Mouse (Mus musculus): Measurements from ENCODE around the gene Rpl9.
A peak's percentile ranks its signal among the peaks of the same experiment; 100 is the strongest.

Gene Rpl9

GRCm38 (mm10) chr5:65390648-65391644 lies at the start of gene Rpl9, which contains the start of gene Lias:
Gene Rpl9 (minus strand): TSS chr5:65391444.
Gene Lias (plus strand): TSS chr5:65391497.
- ATAC-seq (ENCODE audit: insufficient number of reproducible peaks, low FRiP score, low TSS enrichment): peak; percentile 96

GRCm38 (mm10) chr5:65438041-65438440 lies 46.8 kb upstream of the Rpl9 start:
- no peak for ATAC-seq (ENCODE audit: insufficient number of reproducible peaks, low FRiP score, low TSS enrichment)

GRCm38 (mm10) chr5:65435806-65436561 lies 44.7 kb upstream of the Rpl9 start, which contains the start of gene Ugdh:
Gene Ugdh (minus strand): TSS chr5:65435949.
- peak; percentile 95 for ATAC-seq (ENCODE audit: insufficient number of reproducible peaks, low FRiP score, low TSS enrichment)

GRCm38 (mm10) chr5:65435363-65435805 lies 44.1 kb upstream of the Rpl9 start:
- ATAC-seq (ENCODE audit: insufficient number of reproducible peaks, low FRiP score, low TSS enrichment): no peak; the same call in 1 of the 2 replicates

- ATAC-seq (ENCODE audit: insufficient number of reproducible peaks, low FRiP score, low TSS enrichment): no peak
Observed at GRCm38 (mm10) chr5:65434471-65435362, 43.5 kb upstream of the Rpl9 start.

- ATAC-seq (ENCODE audit: insufficient number of reproducible peaks, low FRiP score, low TSS enrichment): no peak
Observed at GRCm38 (mm10) chr5:65429441-65429840, 38.2 kb upstream of the Rpl9 start.

GRCm38 (mm10) chr5:65428321-65428720 lies 37.1 kb upstream of the Rpl9 start:
- no peak for ATAC-seq (ENCODE audit: insufficient number of reproducible peaks, low FRiP score, low TSS enrichment)

- no peak for ATAC-seq (ENCODE audit: insufficient number of reproducible peaks, low FRiP score, low TSS enrichment)
Observed at GRCm38 (mm10) chr5:65425251-65425650, 34.0 kb upstream of the Rpl9 start.

GRCm38 (mm10) chr5:65424215-65424614 lies 33.0 kb upstream of the Rpl9 start:
- ATAC-seq (ENCODE audit: insufficient number of reproducible peaks, low FRiP score, low TSS enrichment): no peak

GRCm38 (mm10) chr5:65422803-65423202 lies 31.6 kb upstream of the Rpl9 start:
- ATAC-seq (ENCODE audit: insufficient number of reproducible peaks, low FRiP score, low TSS enrichment): no peak

- no peak for ATAC-seq (ENCODE audit: insufficient number of reproducible peaks, low FRiP score, low TSS enrichment)
Observed at GRCm38 (mm10) chr5:65420822-65421221, 29.6 kb upstream of the Rpl9 start.

- ATAC-seq (ENCODE audit: insufficient number of reproducible peaks, low FRiP score, low TSS enrichment): no peak
Observed at GRCm38 (mm10) chr5:65419136-65419535, 27.9 kb upstream of the Rpl9 start.

- peak; percentile 36; the same call in 1 of the 2 replicates for ATAC-seq (ENCODE audit: insufficient number of reproducible peaks, low FRiP score, low TSS enrichment)
Observed at GRCm38 (mm10) chr5:65415653-65416458, 24.6 kb upstream of the Rpl9 start.

- no peak for ATAC-seq (ENCODE audit: insufficient number of reproducible peaks, low FRiP score, low TSS enrichment)
Observed at GRCm38 (mm10) chr5:65407989-65408388, 16.7 kb upstream of the Rpl9 start.

- ATAC-seq (ENCODE audit: insufficient number of reproducible peaks, low FRiP score, low TSS enrichment): peak; percentile 93
Observed at GRCm38 (mm10) chr5:65401251-65401994, 10.2 kb upstream of the Rpl9 start.

- ATAC-seq (ENCODE audit: insufficient number of reproducible peaks, low FRiP score, low TSS enrichment): no peak
Observed at GRCm38 (mm10) chr5:65394425-65394824, 3.2 kb upstream of the Rpl9 start.

GRCm38 (mm10) chr5:65391753-65392152 lies 509 bp upstream of the Rpl9 start:
- ATAC-seq (ENCODE audit: insufficient number of reproducible peaks, low FRiP score, low TSS enrichment): no peak
